Mouse (Mus musculus) CH12.LX (cell line): ENCODE results near the gene Map4k1. TPM values are rescaled to one million over a fixed set of nuclear protein-coding genes. Genes with fewer than 3 reads are reported as not detected.

Experiments
- DNase-seq: peaks from one replicate; pipeline ENCODE4 v3.0.0-alpha.2; 2013; ENCODE audit errors: extremely low read depth
- H3K27ac ChIP-seq: 2 replicates; pipeline ENCODE4 v1.5.1; 2012; ENCODE audit warnings: low read depth, mild to moderate bottlenecking, control low read depth, moderate library complexity; ENCODE audit not compliant: insufficient read depth
- H3K27me3 ChIP-seq: replicated peaks from 2 replicates; pipeline ENCODE3; 2012; ENCODE audit warnings: inconsistent platforms
- H3K36me3 ChIP-seq, 2 experiments: replicated peaks in 1 of 2; 2 replicates each; pipeline versions ENCODE3 to v1.6.1; 2012; ENCODE audit warnings: inconsistent platforms in 1 of 2, low read length in 1 of 2, mild to moderate bottlenecking in 1 of 2, mixed read lengths in 1 of 2, moderate library complexity in 1 of 2; ENCODE audit not compliant: control insufficient read depth in 1 of 2, insufficient read depth in 1 of 2
- H3K4me1 ChIP-seq, 2 experiments: 2 replicates each; pipeline ENCODE4 v1.6.1; 2012; ENCODE audit warnings: inconsistent platforms in 1 of 2, moderate library complexity in 1 of 2; ENCODE audit not compliant: insufficient read depth in 2 of 2, control insufficient read depth in 1 of 2
- H3K4me2 ChIP-seq: 2 replicates; pipeline ENCODE4 v1.6.1; 2012; ENCODE audit warnings: low read depth, mild to moderate bottlenecking, control low read depth; ENCODE audit not compliant: poor library complexity, insufficient read depth, severe bottlenecking
- H3K4me3 ChIP-seq, 3 experiments: fragments of 150-350 bp in 1 of 3; sonication (generic) in 1 of 3; replicated peaks in 1 of 3; 2 replicates each; pipeline versions ENCODE3 to v1.5.1; 2011 to 2012; ENCODE audit warnings: low read depth in 2 of 3, low read length in 2 of 3, mild to moderate bottlenecking in 2 of 3, moderate library complexity in 2 of 3, control low read depth in 1 of 3, improper control_type of control experiment in 1 of 3, inconsistent platforms in 1 of 3, mixed read lengths in 1 of 3; ENCODE audit not compliant: poor library complexity in 1 of 3
- H3K79me2 ChIP-seq: replicated peaks from 2 replicates; pipeline ENCODE4 v1.6.1; 2012; ENCODE audit warnings: mild to moderate bottlenecking, moderate library complexity; ENCODE audit not compliant: control insufficient read depth, poor library complexity, insufficient read depth, severe bottlenecking; ENCODE audit errors: extremely low read depth
- H3K9ac ChIP-seq: 2 replicates; pipeline ENCODE4 v1.6.1; 2012; ENCODE audit warnings: low read depth, mild to moderate bottlenecking, control low read depth, moderate library complexity; ENCODE audit not compliant: insufficient read depth
- H3K9me3 ChIP-seq: replicated peaks from 2 replicates; pipeline ENCODE3; 2012; ENCODE audit warnings: low read length, inconsistent platforms, mixed read lengths
- BHLHE40 ChIP-seq: IDR thresholded peaks from 2 replicates; pipeline ENCODE4 v1.6.1; 2011; ENCODE audit warnings: mild to moderate bottlenecking, low read depth, low read length, improper control_type of control experiment
- CHD1 ChIP-seq: IDR thresholded peaks from 2 replicates; pipeline ENCODE4 v1.6.1; 2012; ENCODE audit warnings: low read depth, low read length, improper control_type of control experiment, inconsistent platforms
- CHD2 ChIP-seq: IDR thresholded peaks from 2 replicates; pipeline ENCODE4 v1.6.1; 2011; ENCODE audit warnings: low read length, improper control_type of control experiment
- CTCF ChIP-seq, 2 experiments: IDR thresholded peaks in 1 of 2; conservative IDR thresholded peaks in 1 of 2; 2 replicates each; pipeline ENCODE4 v1.5.1; 2011 to 2012; ENCODE audit warnings: low read depth in 2 of 2, low read length in 2 of 2, improper control_type of control experiment in 1 of 2, inconsistent platforms in 1 of 2, mild to moderate bottlenecking in 1 of 2, moderate library complexity in 1 of 2
- E2F4 ChIP-seq: IDR thresholded peaks from 2 replicates; pipeline ENCODE4 v1.6.1; 2011; ENCODE audit warnings: low read depth, low read length, improper control_type of control experiment; ENCODE audit not compliant: insufficient replicate concordance
- ELF1 ChIP-seq: IDR thresholded peaks from 2 replicates; pipeline ENCODE4 v1.6.1; 2014; ENCODE audit warnings: low read depth, mild to moderate bottlenecking, inconsistent platforms, low read length, improper control_type of control experiment
- EP300 ChIP-seq: IDR thresholded peaks from 2 replicates; pipeline ENCODE4 v1.6.1; 2011; ENCODE audit warnings: low read length, improper control_type of control experiment
- ETS1 ChIP-seq: conservative IDR thresholded peaks from 2 replicates; pipeline ENCODE4 v1.6.1; 2012; ENCODE audit warnings: low read depth, mild to moderate bottlenecking, inconsistent platforms, low read length, improper control_type of control experiment, moderate library complexity
- GABPA ChIP-seq: IDR thresholded peaks from 2 replicates; pipeline ENCODE4 v1.6.1; 2012; ENCODE audit warnings: low read depth, low read length, improper control_type of control experiment, inconsistent platforms; ENCODE audit not compliant: insufficient replicate concordance
- HCFC1 ChIP-seq: IDR thresholded peaks from 2 replicates; pipeline ENCODE4 v1.6.1; 2012; ENCODE audit warnings: low read depth, mild to moderate bottlenecking, inconsistent platforms, low read length, improper control_type of control experiment
- IRF4 ChIP-seq: IDR thresholded peaks from 2 replicates; pipeline ENCODE4 v1.6.1; 2014; ENCODE audit warnings: low read depth, mild to moderate bottlenecking, inconsistent platforms, low read length, improper control_type of control experiment
- JUN ChIP-seq: IDR thresholded peaks from 2 replicates; pipeline ENCODE4 v1.6.1; 2011; ENCODE audit warnings: low read depth, mild to moderate bottlenecking, low read length, improper control_type of control experiment, moderate library complexity; ENCODE audit not compliant: insufficient read depth
- JUND ChIP-seq: conservative IDR thresholded peaks from 2 replicates; pipeline ENCODE4 v1.6.1; 2011; ENCODE audit warnings: low read depth, low read length, improper control_type of control experiment
- KAT2A ChIP-seq: IDR thresholded peaks from 2 replicates; pipeline ENCODE4 v1.6.1; 2012; ENCODE audit warnings: low read length, improper control_type of control experiment, inconsistent platforms; ENCODE audit not compliant: insufficient replicate concordance
- MAFK ChIP-seq: IDR thresholded peaks from 2 replicates; pipeline ENCODE4 v1.6.1; 2011; ENCODE audit warnings: low read length, improper control_type of control experiment; ENCODE audit not compliant: insufficient replicate concordance
- MAX ChIP-seq: IDR thresholded peaks from 2 replicates; pipeline ENCODE4 v1.6.1; 2011; ENCODE audit warnings: low read length, improper control_type of control experiment
- MAZ ChIP-seq: IDR thresholded peaks from 2 replicates; pipeline ENCODE4 v1.6.1; 2012; ENCODE audit warnings: low read depth, mild to moderate bottlenecking, inconsistent platforms, low read length, improper control_type of control experiment, moderate library complexity
- MEF2A ChIP-seq: IDR thresholded peaks from 2 replicates; pipeline ENCODE4 v1.6.1; 2014; ENCODE audit warnings: low read depth, mild to moderate bottlenecking, inconsistent platforms, low read length, improper control_type of control experiment, borderline replicate concordance
- MXI1 ChIP-seq: IDR thresholded peaks from 2 replicates; pipeline ENCODE4 v1.6.1; 2011; ENCODE audit warnings: mild to moderate bottlenecking, low read depth, low read length, improper control_type of control experiment
- MYC ChIP-seq: IDR thresholded peaks from 2 replicates; pipeline ENCODE4 v1.6.1; 2011; ENCODE audit warnings: low read depth, mild to moderate bottlenecking, improper control_type of control experiment, low read length
- NELFE ChIP-seq: IDR thresholded peaks from 2 replicates; pipeline ENCODE4 v1.6.1; 2011; ENCODE audit warnings: low read depth, low read length, improper control_type of control experiment
- NRF1 ChIP-seq: IDR thresholded peaks from 2 replicates; pipeline ENCODE4 v1.6.1; 2014; ENCODE audit warnings: low read depth, mild to moderate bottlenecking, inconsistent platforms, low read length, improper control_type of control experiment, moderate library complexity
- PAX5 ChIP-seq: IDR thresholded peaks from 2 replicates; pipeline ENCODE4 v1.6.1; 2012; ENCODE audit warnings: low read length, inconsistent platforms, mixed read lengths
- POLR2A ChIP-seq: IDR thresholded peaks from 2 replicates; pipeline ENCODE4 v1.6.1; 2011; ENCODE audit warnings: low read depth, mild to moderate bottlenecking, improper control_type of control experiment, low read length
- POLR2AphosphoS2 ChIP-seq: IDR thresholded peaks from 2 replicates; pipeline ENCODE4 v1.6.1; 2011; ENCODE audit warnings: low read depth, low read length, improper control_type of control experiment
- RAD21 ChIP-seq: IDR thresholded peaks from 2 replicates; pipeline ENCODE4 v1.6.1; 2011; ENCODE audit warnings: low read depth, mild to moderate bottlenecking, low read length, improper control_type of control experiment, moderate library complexity
- RCOR1 ChIP-seq: conservative IDR thresholded peaks from 2 replicates; pipeline ENCODE4 v1.6.1; 2012; ENCODE audit warnings: low read depth, mild to moderate bottlenecking, inconsistent platforms, low read length, improper control_type of control experiment
- SIN3A ChIP-seq: IDR thresholded peaks from 2 replicates; pipeline ENCODE4 v1.6.1; 2012; ENCODE audit warnings: low read length, improper control_type of control experiment, inconsistent platforms
- SMC3 ChIP-seq: IDR thresholded peaks from 2 replicates; pipeline ENCODE4 v1.6.1; 2011; ENCODE audit warnings: low read depth, low read length, improper control_type of control experiment
- TBP ChIP-seq: conservative IDR thresholded peaks from 2 replicates; pipeline ENCODE4 v1.6.1; 2011; ENCODE audit warnings: low read depth, low read length, improper control_type of control experiment
- TCF12 ChIP-seq: IDR thresholded peaks from 2 replicates; pipeline ENCODE4 v1.6.1; 2014; ENCODE audit warnings: low read depth, mild to moderate bottlenecking, inconsistent platforms, low read length, improper control_type of control experiment
- UBTF ChIP-seq: IDR thresholded peaks from 2 replicates; pipeline ENCODE4 v1.6.1; 2012; ENCODE audit warnings: low read depth, mild to moderate bottlenecking, inconsistent platforms, low read length, improper control_type of control experiment, moderate library complexity
- USF1 ChIP-seq: IDR thresholded peaks from 2 replicates; pipeline ENCODE4 v1.6.1; 2014; ENCODE audit warnings: low read depth, mild to moderate bottlenecking, inconsistent platforms, low read length, improper control_type of control experiment
- USF2 ChIP-seq: conservative IDR thresholded peaks from 2 replicates; pipeline ENCODE4 v1.6.1; 2011; ENCODE audit warnings: low read depth, low read length, improper control_type of control experiment
- ZKSCAN1 ChIP-seq: IDR thresholded peaks from 2 replicates; pipeline ENCODE4 v1.6.1; 2012; ENCODE audit warnings: low read depth, inconsistent platforms, low read length, improper control_type of control experiment, borderline replicate concordance
- ZMIZ1 ChIP-seq: IDR thresholded peaks from 2 replicates; pipeline ENCODE4 v1.6.1; 2012; ENCODE audit warnings: low read depth, mild to moderate bottlenecking, inconsistent platforms, low read length, improper control_type of control experiment
- ZNF384 ChIP-seq: IDR thresholded peaks from 2 replicates; pipeline ENCODE4 v1.6.1; 2012; ENCODE audit warnings: low read depth, low read length, improper control_type of control experiment, inconsistent platforms
- dilution Hi-C: fragments of 300-500 bp; cut with MboI; formaldehyde crosslinking; loops from 2 replicates; pipeline ENCODE4 v1.14.3; 2020; ENCODE audit warnings: low sequenced_read_pairs; ENCODE audit not compliant: extremely low pct_unique_long_range_greater_than_20kb, extremely low pct_ligation_motif_present
- in situ Hi-C: fragments of 300-500 bp; cut with MboI; formaldehyde crosslinking; loops from 3 replicates; pipeline ENCODE4 v1.14.3; 2019; ENCODE audit warnings: low sequenced_read_pairs, low pct_ligation_motif_present, low pct_unique_long_range_greater_than_20kb, mixed read lengths
- polyA plus RNA-seq: library from polyadenylated mRNA; unstranded; fragments of >175 nt; gene quantifications from 2 replicates; pipeline ENCODE4 v1.2.1, GENCODE M21; 2012; ENCODE audit warnings: low read depth; ENCODE audit not compliant: insufficient read length
- total RNA-seq, 2 experiments: library from RNA; depleted of rRNA; stranded (reverse); fragments of 300-350 nt in 1 of 2; fragments of >200 nt in 1 of 2; gene quantifications; 2 replicates each; pipeline ENCODE4 v1.2.3; 2012 to 2014

Map4k1 gene
- total and polyA plus RNA-seq, 3 experiments = 114 to 395 (median 183) TPM

DNA sequence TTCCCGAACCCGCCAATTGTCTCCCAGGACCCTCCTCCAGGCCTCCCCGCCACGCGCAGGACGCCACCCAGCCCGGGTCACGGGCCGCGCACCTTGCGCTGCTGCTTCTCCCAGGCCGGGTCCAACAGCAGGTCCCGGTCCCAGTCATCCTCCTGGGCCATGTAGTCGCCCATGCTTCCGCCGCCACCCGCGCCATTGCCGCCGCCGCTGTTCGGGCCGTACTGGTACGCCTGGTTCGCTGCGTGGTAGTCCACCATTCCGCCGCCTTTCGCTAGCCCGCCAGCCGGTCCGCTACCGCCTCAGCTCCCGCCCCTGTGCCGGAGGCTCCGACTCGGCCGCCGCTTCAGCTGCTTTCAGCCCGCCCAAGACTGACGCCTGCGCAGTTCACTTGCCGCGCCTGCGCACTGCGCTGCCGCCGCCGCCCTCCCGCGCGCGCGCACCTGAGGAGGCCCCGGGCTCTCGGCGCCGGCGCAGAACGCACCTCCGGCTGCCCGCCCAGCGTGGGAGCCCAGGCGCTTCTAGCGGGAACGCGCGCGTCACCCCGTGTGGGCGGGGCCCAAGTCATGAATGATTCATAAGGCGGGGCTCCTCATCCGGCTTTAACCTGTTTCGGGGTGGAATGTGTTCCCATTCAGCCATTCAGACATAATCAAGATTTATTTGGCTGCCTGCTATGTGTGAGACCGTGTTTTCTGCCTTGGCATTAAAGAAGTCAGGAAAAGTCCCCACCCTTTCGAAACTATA lies 19.8 kb upstream of the Map4k1 start, which contains the start of gene Actn4:
TSS of gene Actn4 (minus strand) at position 414 of the 744 bp plus-strand sequence.
- in situ Hi-C loops = no loop called here
- Histone ChIP-seq H3K4me1 (peaks cover 12 to 43% of the 10 kb centered on the region in 2 experiments), H3K27ac (peak within 1 kb of the TSS; percentile 55; the same call in 1 of the 2 replicates), H3K27me3 (no peaks in the 10 kb centered on the region), H3K36me3 (peaks cover 0 to 2% of the 10 kb centered on the region in 2 experiments), H3K79me2 (peaks cover 47% of the 10 kb centered on the region), H3K9ac (peak within 1 kb of the TSS; percentile 87), H3K9me3 (no peaks in the 10 kb centered on the region)
- DNase-seq = peak; percentile 96
- dilution Hi-C loops = no loop called here
- TF ChIP-seq TBP (no peak; the same call in 1 of the 2 replicates), UBTF (peak; percentile 73), JUND (no peak), MAX (peak; percentile 25; the same call in 1 of the 2 replicates), IRF4 (peak; percentile 42; the same call in 1 of the 2 replicates), NRF1 (peak; percentile 99), CHD1 (0 out of 2 replicates have a peak, but pooled peaks have one; percentile 63), EP300 (no peak), MAZ (no peak), ZMIZ1 (peak; percentile 94), KAT2A (peak; percentile 71; the same call in 1 of the 2 replicates), GABPA (no peak), MEF2A (peak; percentile 73; the same call in 1 of the 2 replicates), HCFC1 (peak; percentile 38; the same call in 1 of the 2 replicates), USF1 (no peak; the same call in 1 of the 2 replicates), ELF1 (peak; percentile 61), RCOR1 (0 out of 2 replicates have a peak, but pooled peaks have one; percentile 39), NELFE (peak; percentile 99), RAD21 (no peak), MYC (0 out of 2 replicates have a peak, but pooled peaks have one; percentile 35), MAFK (no peak), E2F4 (0 out of 2 replicates have a peak, but pooled peaks have one; percentile 16), SMC3 (no peak), BHLHE40 (peak; percentile 25; the same call in 1 of the 2 replicates), CHD2 (no peak), MXI1 (peak; percentile 64; the same call in 1 of the 2 replicates), TCF12 (peak; percentile 94), SIN3A (no peak; the same call in none of the 2 replicates), POLR2A (peak; percentile 98), USF2 (no peak), ZNF384 (no peak), POLR2AphosphoS2 (peak; percentile 57; the same call in 1 of the 2 replicates), ETS1 (no peak), JUN (no peak), PAX5 (no peak), CTCF (conservative IDR thresholded peaks at IDR 0.05 in 1 of 2, IDR thresholded peaks at IDR 0.05 in 1 of 2; ENCODE audit: low read depth in 2 of 2, low read length in 2 of 2) (no peak), ZKSCAN1 (no peak)
- TF ChIP-seq, all 38 proteins: peak for 19
- Histone ChIP-seq H3K4me3 (peak within 1 kb of the TSS; percentile 94 to 99 (median 98)), H3K4me2 (peak within 1 kb of the TSS; percentile 87)
